Mouse (Mus musculus) cerebellum, adult 11-12 months (tissue): ENCODE data around the gene Cyp1a2.
"Not testable (repeated sequence)": the region's sequence is repeated elsewhere in the genome, so short reads cannot be mapped to it uniquely, and the experiment has no call there.

ENCODE experiments used
- DNase-seq: peaks from one replicate; pipeline ENCODE4 v3.0.0; 2022

The Cyp1a2 gene

GRCm38 (mm10) chr9:57683520-57683919, at the start of gene Cyp1a2:
TSS of gene Cyp1a2 (minus strand) at chr9:57683703.
- no peak for DNase-seq

DNA sequence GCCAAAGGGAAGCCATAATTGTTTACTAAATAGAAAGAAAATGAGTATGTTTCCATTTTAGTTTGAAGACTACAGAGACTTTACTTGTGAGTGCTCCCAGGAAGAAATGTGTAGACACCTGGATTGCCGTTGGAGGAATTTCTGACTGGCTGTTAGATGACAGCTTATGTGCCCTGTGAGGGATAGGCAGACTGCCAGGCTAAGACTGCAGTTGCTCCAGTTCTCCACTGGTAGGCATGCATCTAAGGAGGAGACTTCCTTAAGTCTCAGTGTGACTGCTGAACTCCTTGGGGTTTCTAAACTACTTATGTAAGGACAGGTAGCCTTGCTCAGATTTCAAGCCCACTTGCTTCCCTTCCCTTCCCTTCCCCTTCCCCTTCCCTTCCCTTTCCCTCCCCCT, 44.8 kb upstream of the Cyp1a2 start:
- DNase-seq: peak; percentile 57

GRCm38 (mm10) chr9:57724701-57725100, 41.2 kb upstream of the Cyp1a2 start:
- no peak for DNase-seq

- no peak for DNase-seq
Observed at GRCm38 (mm10) chr9:57723796-57724195, 40.3 kb upstream of the Cyp1a2 start.

- DNase-seq: peak; percentile 66
Observed at GRCm38 (mm10) chr9:57723315-57723715, 39.8 kb upstream of the Cyp1a2 start.

- no peak for DNase-seq
Observed at GRCm38 (mm10) chr9:57722371-57722770, 38.9 kb upstream of the Cyp1a2 start.

GRCm38 (mm10) chr9:57720736-57721135, 37.2 kb upstream of the Cyp1a2 start:
- no peak for DNase-seq

DNA sequence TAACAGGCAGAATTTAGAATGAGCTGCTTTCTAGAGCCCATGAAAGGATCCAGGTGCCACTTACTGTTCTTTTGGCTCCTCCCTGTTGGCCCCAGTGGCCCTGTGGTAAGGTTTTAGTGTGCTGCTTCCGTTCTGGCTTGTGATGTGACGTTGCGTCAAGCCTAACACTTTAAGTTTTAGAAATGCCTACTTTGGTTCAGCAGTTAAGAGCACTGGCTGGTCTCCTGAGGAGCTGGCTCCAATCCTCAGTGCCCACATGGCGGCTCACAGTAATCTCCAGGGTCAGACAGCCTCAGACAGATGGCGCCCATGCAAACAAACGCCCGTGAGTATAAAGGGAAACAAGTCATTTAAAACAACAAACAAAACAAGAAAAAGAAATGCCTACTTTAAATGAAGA, 34.9 kb upstream of the Cyp1a2 start:
- peak; percentile 60 for DNase-seq

DNA sequence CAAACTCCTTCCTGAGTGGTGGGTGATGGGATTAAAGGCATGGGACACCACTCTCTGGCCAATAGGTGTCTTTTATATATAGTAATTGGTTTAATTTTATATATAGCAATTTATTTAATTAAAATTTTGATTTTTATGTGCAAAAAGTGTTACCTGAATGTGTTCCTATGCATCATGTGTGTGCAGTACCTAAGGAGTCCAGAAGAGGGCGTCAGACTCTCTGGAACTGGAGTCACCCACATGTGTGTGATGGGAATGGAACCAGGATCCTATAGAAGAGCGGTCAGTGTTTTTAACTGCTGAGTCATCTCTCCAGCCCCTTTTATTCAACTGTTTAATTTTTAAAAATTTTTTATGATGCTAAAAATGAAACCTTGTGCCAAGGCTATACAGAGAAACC, 28.7 kb upstream of the Cyp1a2 start:
- no peak for DNase-seq

GRCm38 (mm10) chr9:57710214-57710613, 26.7 kb upstream of the Cyp1a2 start:
- DNase-seq: not testable (repeated sequence)

DNA sequence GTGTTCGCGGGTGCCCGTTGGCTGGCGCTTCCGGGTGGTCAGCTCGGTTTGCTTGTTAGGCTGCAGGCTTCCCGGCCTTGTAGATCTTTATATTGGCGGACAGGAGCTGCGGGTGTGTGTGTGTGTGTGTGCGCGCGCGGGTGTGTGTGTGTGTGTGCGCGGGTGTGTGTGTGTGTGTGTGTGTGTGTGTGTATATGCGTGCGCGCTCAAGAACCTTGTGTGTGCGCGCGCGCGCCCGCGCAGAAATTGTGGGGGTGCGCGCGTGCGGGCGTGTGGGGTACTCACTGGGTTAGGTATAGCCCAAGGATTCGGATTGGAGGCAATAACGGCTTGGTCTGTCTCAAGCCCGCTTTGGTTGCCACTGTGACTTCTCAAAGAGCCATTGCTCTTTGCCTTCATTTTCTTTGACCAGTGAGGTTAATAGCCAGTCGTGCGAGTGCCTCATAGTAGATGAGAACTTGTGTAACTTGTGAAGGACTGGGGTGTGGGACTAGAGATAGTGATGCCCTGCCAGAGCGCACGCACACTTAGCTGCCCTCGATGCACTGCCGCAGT, 25.3 kb upstream of the Cyp1a2 start:
- DNase-seq: no peak

- DNase-seq: peak; percentile 81
Observed at GRCm38 (mm10) chr9:57708068-57708719, 24.7 kb upstream of the Cyp1a2 start, which contains the start of gene Edc3. TSS of gene Edc3 (plus strand) at chr9:57708540.

- DNase-seq: no peak
Observed at GRCm38 (mm10) chr9:57706496-57706895, 23.0 kb upstream of the Cyp1a2 start.

DNA sequence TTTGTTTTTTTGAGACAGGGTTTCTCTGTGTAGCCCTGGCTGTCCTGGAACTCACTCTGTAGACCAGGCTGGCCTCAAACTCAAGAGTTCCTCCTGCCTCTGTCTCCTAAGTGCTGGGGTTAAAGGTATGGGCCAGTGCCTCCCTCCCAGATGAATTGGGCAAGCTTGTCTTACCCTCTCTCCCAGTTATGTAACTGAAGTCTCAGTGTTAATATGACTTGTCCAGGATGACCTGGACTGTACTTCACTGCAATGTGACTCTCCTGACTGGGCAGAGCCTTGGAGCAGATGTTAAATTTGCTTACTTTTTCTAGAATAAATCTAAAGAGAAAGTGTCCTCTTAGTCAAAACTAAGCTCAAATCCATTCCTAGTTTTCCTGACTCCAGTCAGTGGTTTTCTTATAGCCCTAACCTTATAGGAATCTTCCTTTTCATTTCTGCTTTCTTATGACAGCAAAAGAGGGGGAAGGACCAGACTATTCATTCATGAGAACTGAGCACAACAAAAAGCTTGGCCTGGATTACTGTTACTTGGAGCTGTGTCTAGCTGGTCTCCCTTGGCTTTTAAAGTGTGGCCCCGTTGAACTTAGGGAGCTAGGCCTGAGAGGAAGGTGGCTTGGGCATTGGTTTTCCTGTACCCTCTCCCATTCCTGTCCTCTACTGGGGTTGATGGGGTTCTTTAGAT, 15.1 kb upstream of the Cyp1a2 start:
- no peak for DNase-seq

GRCm38 (mm10) chr9:57697380-57697779, 13.9 kb upstream of the Cyp1a2 start:
- DNase-seq: peak; percentile 28

DNA sequence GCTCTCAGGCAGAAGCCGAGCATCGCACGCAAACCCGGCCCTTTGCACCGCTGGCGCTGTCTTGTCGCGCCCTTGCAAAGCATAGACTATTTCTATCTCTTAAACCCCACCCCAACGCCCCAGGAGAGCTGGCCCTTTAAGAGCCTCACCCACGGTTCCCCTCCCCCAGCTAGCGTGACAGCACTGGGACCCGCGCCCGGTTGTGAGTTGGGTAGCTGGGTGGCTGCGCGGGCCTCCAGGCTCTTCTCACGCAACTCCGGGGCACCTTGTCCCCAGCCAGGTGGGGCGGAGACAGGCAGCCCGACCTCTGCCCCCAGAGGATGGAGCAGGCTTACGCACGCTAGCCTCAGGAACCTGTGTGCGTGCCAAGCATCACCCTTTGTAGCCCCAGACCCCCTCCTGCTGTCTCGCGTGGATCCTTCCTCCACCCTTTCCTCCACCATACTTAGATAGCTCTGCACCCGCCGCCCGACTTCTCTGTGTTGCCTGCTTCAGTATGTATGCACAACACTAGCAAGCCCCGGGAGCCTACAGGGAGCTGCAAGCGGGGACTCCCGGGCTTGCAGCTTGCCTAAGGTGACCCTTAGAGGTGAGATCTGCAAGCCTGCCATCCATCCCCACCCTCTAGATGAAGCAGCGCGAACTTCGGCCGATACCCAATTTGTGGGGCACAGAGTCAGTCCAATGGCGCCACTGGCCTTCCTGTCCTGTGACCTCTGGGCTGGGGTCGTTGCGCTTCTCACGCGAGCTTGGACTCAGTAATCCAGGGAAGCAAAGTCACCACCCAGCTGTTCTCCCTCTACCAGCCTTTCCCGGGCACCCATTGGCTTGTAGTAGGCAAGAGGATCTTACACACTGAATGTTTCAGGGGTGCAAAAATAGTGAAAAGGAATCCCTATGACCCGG, 13.1 kb upstream of the Cyp1a2 start:
- peak; percentile 70 for DNase-seq

DNA sequence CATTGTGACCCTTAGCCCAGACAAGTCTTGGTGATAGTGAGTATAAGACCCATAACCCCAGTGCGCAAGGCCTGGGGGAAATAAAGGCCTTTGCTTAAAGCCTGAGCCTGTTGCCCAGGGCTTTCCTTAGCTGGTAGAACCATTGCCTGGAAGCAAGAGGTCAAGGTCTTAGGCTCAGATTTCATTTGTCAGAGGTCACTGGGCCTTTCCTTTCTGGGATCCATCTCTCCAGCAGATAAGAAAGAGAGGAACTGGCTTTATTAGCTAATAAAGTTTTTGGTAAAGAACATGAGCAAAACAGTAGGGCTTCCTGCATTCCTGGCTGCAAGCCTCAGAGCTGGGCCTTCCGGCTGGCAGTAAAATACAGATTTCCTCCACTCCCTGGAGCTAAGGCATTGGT, 10.6 kb upstream of the Cyp1a2 start:
- no peak for DNase-seq

GRCm38 (mm10) chr9:57688606-57689005, 5.1 kb upstream of the Cyp1a2 start:
- DNase-seq: no peak

DNA sequence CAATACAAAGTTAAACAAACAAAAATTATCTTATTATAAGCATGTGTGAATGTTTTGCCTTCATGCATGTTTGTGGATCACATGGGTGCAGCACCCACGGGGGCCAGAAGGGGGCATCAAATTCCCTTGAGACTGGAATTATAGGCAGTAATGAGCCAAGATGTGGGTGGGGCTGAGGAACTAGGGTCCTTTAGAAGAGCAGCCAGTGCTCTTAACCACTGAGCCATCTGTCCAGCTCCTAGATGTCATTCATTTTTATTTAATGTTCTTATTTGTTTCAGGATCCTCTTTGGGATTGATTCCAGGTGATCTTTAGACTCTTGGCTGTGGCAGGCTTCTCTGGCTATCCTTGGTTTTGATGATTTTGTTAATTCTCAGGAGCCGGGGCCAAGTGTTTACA, 4.7 kb upstream of the Cyp1a2 start:
- no peak for DNase-seq

GRCm38 (mm10) chr9:57687751-57688150, 4.2 kb upstream of the Cyp1a2 start, which contains the start of gene Cyp1a1:
TSS of gene Cyp1a1 (plus strand) at chr9:57687928.
- DNase-seq: no peak

DNA sequence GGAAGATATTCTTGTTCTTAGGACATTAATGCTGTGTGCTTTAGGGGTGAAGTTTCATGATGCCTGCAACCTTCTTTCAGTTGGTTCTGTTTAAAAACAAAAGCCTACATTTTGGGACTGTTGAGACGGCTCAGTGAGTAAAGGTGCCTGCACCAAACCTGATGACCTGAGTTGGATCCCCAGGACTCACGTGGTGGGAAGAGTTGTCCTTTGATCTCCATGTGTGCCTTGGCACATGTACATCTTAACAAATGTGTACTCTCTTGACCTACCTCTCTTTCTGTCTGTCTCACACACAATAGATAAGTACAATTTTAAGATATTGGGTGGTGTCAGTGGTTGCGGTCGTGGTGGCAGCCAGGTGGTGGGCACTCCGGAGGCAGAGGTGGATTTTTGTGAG, 2.5 kb upstream of the Cyp1a2 start:
- no peak for DNase-seq

DNA sequence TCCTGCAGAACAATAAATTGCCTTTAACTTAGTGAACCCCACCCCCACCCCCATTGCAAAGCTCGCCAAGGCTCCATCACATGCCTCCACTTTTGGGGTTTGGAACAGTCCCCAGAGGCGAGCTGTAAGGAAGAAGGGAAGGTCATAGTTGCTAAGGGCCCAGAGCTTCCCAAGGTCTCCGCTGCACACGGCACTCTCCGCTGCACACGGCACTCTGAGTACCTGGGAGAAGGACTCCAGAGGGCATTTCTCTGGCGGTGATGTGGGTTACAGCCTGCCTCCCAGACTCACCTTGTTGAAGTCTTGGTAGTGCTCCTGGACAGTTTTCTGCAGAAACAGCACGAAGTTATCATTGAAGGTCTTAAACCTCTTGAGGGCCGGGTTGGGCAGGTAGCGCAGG, 2.1 kb downstream of the Cyp1a2 start:
- no peak for DNase-seq

DNA sequence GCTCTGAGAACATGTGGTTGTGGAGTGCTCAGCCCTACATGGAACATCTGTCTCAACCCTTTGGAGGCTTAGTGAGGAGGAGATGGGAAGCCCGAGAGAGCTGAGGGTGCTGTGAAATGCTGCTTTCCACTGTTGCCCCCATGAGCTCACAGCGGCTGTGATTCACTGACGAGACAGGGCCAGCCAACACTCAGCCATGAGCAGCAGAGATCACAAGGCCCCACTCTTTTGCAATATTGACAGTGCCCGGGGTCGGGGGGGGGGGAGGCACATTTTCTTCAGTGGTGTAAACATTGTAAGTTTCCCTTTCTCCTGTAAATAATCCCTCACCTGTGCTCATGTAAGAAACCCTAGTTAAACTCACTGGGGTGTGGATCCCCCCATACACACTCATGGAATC, 12.0 kb downstream of the Cyp1a2 start:
- DNase-seq: no peak
